Mouse (Mus musculus): Measurements from ENCODE around the gene Usp17lc. TPM values are rescaled to one million over a fixed set of nuclear protein-coding genes. Genes with fewer than 3 reads are reported as not detected.
"Not testable (repeated sequence)": the region's sequence is repeated elsewhere in the genome, so short reads cannot be mapped to it uniquely, and the experiment has no call there.

Gene Usp17lc
- not detected in 2 replicates for total RNA-seq (2021)
- long read RNA-seq = 0 reads

DNA sequence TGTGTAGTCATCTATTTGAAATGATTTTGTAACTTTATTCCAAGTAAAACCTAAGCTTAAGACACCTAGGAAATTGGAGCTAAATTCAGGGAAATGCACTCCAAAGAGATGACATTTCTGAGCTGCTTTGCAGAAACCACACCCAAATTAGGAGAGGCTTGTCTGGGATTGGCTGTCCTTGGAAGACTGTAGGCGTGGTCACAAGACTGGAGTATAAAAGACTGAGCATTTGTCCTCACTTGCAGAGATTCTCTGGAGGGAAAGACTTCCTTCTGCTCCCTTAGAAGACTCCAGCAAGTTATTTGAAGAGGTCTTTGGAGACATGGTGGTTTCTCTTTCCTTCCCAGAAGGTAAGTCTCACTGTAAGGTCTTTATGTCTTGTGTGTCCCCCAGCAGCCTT is at the start of gene Usp17lc:
TSS of gene Usp17lc (plus strand) at position 301 of the 400 bp plus-strand sequence.
- not testable (repeated sequence) for DNase-seq

DNA sequence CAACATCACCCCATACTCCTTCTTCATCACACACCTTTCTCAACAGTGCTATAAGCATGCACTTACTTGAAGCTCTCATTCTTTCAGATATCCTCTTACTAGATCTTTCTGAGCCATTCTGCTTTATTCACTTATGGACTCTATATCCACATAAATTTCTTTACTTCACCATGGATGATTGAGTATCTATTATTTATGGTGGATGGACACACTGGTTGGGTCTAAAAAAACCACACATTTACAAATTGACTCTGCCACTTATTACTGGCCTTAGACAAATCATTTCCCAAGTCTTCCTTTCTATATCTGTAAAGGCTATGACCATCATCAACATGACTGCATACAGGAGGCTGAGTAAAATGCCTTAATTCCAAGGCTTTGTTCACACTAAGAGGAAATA is 28.8 kb upstream of the Usp17lc start, which contains the start of gene Olfr603:
TSS of gene Olfr603 (minus strand) at position 101 of the 400 bp plus-strand sequence.
- no peak for DNase-seq

DNA sequence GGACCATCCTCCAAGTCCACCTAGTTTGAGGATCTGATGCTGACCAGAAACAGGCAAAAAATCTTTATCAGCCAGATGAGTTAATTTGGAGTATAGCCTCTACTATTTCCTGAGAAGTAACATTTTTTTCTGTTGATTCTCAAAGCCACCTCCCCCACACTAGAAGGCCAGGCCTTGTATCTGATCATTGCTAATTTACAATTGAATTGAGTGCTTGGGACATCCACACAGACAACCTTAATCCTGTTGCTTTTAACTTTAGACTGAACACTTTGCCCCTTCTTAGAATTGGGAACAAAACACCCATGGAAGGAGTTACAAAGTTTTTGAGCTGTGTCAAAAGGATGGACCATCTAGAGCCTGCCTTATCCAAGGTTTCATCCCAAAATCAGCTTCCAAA is 17.1 kb upstream of the Usp17lc start:
- no peak for DNase-seq

DNA sequence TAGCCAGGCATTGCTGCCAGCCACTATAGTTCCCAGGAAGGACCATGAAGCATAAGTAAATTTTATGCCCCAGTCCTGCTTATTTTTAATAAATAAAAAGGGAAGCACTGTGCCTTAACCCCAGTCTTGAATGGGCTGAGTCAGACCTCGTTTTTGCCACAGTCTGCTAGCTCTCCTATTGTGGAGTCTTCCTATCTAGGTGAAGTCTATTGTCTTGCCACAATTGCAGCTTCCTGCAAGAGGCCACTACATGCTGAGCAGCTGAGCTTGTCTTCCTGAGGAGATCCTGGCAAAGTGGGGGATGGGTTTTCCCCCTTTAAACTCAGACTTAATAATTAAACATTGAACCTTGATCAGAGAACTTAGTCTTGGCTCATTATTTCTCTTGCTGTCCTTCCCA is 15.9 kb upstream of the Usp17lc start:
- DNase-seq = no peak

DNA sequence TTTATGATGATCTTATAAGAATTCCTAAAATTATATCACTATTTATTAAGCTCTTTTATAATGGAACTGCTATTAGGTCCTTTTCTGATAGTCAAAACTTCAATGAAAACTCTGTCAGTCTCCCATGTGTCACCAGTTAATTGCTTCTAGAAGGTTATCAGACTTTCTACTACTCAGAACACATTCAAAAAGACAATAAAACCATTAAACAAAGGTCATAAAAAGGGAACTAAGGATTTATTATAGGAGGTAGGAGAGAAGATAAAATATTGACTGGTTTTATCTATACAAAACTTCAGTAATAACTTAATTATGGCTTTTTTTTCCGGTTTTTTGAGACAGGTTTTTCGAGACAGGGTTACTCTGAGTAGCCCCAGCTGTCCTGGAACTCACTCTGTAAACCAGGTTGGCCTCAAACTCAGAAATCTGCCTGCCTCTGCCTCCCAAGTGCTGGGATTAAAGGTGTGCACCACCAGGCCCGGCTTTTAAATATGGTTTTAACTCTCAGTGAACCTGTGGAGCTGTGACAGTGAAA is 8.3 kb upstream of the Usp17lc start:
- not testable (repeated sequence) for DNase-seq

DNA sequence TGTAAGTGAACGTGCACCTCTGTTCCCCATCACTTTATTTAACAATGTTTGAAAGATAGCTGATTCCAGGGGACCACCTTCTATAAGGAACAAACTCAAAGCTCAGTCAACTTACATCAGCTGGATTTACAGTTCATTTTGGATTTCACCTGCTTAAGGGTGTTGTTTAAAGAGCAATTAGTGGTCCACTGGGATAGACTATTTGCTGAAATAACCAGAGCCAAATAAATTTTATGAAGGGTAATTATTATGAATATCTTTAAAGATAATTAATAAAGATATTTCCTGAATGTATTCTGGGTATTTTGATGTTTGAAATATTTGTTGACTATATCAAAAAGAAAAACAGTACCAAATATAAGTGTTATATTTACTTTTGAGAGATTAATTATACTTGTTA is 30.5 kb downstream of the Usp17lc start, which contains the start of gene Olfr605:
TSS of gene Olfr605 (minus strand) at position 101 of the 400 bp plus-strand sequence.
- no peak for DNase-seq

DNA sequence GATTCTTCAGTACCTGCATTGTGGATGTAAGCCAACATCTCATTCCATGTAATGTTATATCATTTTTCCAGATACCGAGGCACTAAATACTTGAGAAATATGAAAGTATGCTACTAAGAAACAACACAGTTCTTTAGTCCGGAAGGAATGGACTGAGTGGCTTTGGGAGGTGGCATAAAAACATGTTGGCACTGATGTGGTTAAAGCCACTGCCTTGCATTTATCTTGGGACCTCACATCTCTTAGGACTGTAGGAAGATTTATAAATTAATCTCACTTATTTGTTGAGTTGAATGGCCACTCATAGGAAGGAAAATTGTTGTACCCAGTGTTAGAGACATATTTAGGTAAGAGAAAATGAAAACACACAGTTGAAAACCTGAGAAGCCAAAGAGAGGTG is 33.9 kb downstream of the Usp17lc start, which contains the start of gene Olfr606:
TSS of gene Olfr606 (plus strand) at position 301 of the 400 bp plus-strand sequence.
- no peak for DNase-seq

DNA sequence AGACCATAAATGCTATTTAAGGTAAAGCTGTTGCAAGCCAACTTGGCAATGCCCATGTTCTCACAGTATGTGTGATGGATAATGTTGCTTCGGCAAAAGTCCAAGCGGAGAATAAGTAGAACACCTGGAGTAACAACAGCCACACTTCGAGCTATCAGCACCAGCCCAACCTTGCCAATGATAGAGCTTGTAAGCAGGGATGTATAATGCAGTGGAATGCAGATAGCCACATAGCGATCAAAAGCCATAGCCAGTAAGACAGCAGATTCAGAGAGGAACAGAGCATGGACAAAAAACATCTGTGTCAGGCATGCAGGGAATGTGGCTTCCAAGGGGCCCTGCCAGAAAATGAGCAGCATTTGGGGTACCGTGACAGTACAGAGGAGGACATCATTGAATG is 45.7 kb downstream of the Usp17lc start:
- DNase-seq = no peak

Small RNA genes within 50 kb of the gene (microRNA-seq; reads per million reads assigned to microRNA genes)
- 0 reads per million in 2 experiments for gene Gm25774

Other genes starting within 250 kb of the Usp17lc start
- gene Olfr591, start 236.7 kb upstream of the Usp17lc start, total RNA-seq (2021) = not detected in 2 replicates
- gene Olfr592, start 230.3 kb upstream of the Usp17lc start, total RNA-seq (2021) = not detected in 2 replicates
- not detected in 2 replicates for gene Olfr593, start 203.2 kb upstream of the Usp17lc start, total RNA-seq (2021)
- not detected in 2 replicates for gene Olfr594, start 198.1 kb upstream of the Usp17lc start, total RNA-seq (2021)
- not detected in 2 replicates for gene Usp17ld, start 162.6 kb upstream of the Usp17lc start, total RNA-seq (2021)
- gene Olfr596, start 109.4 kb upstream of the Usp17lc start, total RNA-seq (2021) = not detected in 2 replicates
- not detected in 2 replicates for gene Olfr597, start 98.8 kb upstream of the Usp17lc start, total RNA-seq (2021)
- gene Olfr598, start 91.5 kb upstream of the Usp17lc start, total RNA-seq (2021) = not detected in 2 replicates
- gene Olfr599, start 79.2 kb upstream of the Usp17lc start, total RNA-seq (2021) = not detected in 2 replicates
- not detected in 2 replicates for gene Olfr600, start 65.4 kb upstream of the Usp17lc start, total RNA-seq (2021)
- gene Olfr601, start 52.4 kb upstream of the Usp17lc start, total RNA-seq (2021) = not detected in 2 replicates
- not detected in 2 replicates for gene Olfr603, start 28.9 kb upstream of the Usp17lc start, total RNA-seq (2021)
- gene Olfr605, start 30.4 kb downstream of the Usp17lc start, total RNA-seq (2021) = not detected in 2 replicates
- gene Olfr606, start 34.0 kb downstream of the Usp17lc start, total RNA-seq (2021) = not detected in 2 replicates
- gene Olfr607, start 49.1 kb downstream of the Usp17lc start, total RNA-seq (2021) = not detected in 2 replicates
- gene Olfr608, start 54.8 kb downstream of the Usp17lc start, total RNA-seq (2021) = not detected in 2 replicates
- gene Olfr609, start 83.0 kb downstream of the Usp17lc start, total RNA-seq (2021) = not detected in 2 replicates
- not detected in 2 replicates for gene Olfr610, start 97.0 kb downstream of the Usp17lc start, total RNA-seq (2021)
- gene Olfr611, start 105.8 kb downstream of the Usp17lc start, total RNA-seq (2021) = not detected in 2 replicates
- not detected in 2 replicates for gene Olfr612, start 127.6 kb downstream of the Usp17lc start, total RNA-seq (2021)
- not detected in 2 replicates for gene Olfr613, start 133.0 kb downstream of the Usp17lc start, total RNA-seq (2021)
- gene Olfr615, start 141.0 kb downstream of the Usp17lc start, total RNA-seq (2021) = not detected in 2 replicates
- gene Olfr616, start 154.1 kb downstream of the Usp17lc start, total RNA-seq (2021) = not detected in 2 replicates
- not detected in 2 replicates for gene Olfr617, start 158.0 kb downstream of the Usp17lc start, total RNA-seq (2021)
- gene Olfr618, start 175.0 kb downstream of the Usp17lc start, total RNA-seq (2021) = not detected in 2 replicates
- not detected in 2 replicates for gene Olfr619, start 185.5 kb downstream of the Usp17lc start, total RNA-seq (2021)
- not detected in 2 replicates for gene Olfr620, start 197.5 kb downstream of the Usp17lc start, total RNA-seq (2021)
- not detected in 2 replicates for gene Olfr622, start 227.6 kb downstream of the Usp17lc start, total RNA-seq (2021)
- not detected in 2 replicates for gene Olfr623, start 248.6 kb downstream of the Usp17lc start, total RNA-seq (2021)

Measured in adrenal gland, postnatal 25 days (tissue).